Mouse (Mus musculus) liver, postnatal 0 days (tissue): ENCODE data around the gene Mapre3.

Experiments
- CTCF ChIP-seq: sonication (generic); IDR thresholded peaks from 2 replicates; pipeline ENCODE4 v1.5.1; 2016; ENCODE audit warnings: antibody characterized with exemption, low read depth
- EP300 ChIP-seq: IDR thresholded peaks from 2 replicates; pipeline ENCODE4 v1.6.1; 2016; ENCODE audit warnings: antibody characterized with exemption, low read depth, mild to moderate bottlenecking

DNA sequence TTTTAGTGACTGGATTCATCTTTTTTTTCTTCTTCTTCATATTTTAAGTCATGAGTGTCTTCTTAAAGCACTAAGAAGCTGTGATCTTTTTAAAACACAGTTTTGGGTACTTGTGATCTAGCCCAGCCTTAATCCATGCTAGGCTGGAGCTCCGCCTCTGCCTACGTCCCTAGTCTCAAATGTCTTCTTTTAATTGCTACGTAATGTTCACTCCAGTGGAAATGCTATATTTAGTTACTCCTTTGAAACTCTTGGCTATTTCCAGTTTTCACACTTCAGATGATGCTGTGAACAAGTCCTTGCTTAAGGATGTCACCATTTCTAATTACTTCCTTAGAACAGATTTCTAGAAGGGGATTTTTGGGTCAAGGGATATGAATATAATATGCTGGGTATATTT lies 24.4 kb upstream of the Mapre3 start:
- TF ChIP-seq EP300, result no peak
- TF ChIP-seq CTCF, result no peak
